Mouse (Mus musculus): ENCODE measurements around the gene Axin1.
"Not testable (repeated sequence)": the region's sequence is repeated elsewhere in the genome, so short reads cannot be mapped to it uniquely, and the experiment has no call there.

Gene Axin1

DNA sequence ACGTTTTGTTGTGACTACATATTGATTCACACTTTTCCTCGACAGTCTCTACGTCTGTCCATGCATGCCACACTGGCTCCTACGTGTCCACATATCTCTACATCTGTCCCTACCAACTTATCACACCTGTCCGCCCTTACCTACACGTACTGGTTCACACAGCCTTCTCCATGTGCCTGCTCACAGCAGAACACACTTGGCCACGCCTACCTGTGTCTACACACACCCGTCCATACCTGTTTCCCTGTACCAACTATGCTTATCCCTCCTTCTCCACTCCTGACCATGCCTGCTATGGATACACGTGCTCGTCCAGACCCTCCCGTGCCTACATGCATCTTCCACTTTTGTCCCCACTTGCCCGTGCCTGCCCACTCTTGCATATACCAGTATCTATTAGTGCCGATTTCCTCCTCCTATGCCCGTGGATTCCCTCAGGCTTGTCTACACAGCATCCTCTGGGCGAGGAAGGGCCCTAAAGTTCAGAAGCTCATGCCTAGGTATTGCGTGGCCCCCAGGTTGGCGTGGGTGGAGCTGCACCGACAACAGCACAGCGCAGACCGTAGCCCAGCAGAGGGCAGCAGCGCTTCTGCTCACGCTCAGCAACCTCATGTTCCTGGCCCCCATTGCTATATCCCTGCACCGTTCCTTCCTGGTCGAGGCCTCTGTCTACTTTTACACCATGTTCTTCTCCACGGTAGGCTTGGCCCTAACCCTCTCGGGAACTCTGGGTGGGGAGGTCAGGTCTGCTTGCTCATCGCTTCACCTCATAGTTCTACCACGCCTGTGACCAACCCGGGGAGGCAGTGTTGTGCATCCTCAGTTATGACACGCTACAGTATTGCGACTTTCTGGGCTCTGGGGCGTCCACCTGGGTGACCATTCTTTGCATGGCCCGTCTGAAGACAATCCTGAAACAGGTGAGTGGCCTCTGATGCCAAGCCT, 18.4 kb upstream of the Axin1 start:
- in situ Hi-C loops (cut with MboI, MseI) = loop anchor here (5.0 kb wide), 1 partner anchor 117 kb away; no protein-coding TSS in a partner anchor

DNA sequence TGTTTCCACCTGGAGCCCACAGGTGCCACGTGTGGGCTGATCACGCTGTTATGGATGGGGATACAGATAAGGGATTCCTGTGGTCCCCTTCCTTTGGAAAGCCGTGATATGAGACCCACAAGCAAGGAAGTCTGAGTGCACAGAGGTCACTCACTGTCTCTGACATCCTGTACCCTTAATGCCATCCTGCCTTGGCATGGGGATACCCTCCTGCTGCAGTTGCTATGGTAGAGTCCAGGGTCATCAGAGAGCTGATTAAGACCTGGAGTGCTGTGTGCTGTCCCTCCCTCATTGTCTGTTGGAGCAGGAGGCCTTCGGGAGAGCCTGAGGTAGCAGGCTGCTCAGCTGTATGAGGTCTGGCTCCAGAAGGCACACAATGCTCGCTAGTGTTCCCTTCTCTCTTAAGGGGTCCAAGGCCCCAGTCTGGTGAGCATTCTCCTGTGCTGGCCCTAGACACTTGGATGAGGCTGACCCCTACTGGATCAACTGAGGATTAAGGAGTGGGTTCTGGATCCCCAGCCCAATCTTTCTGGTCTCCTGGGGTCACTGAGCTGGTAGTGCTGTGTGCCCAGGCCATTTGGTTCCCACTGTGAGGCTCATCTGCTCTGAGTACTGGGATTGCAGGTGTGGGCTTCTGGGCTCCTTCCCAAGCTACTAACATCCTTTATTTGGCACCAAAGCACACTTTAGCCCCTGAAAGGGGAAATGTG, 15.9 kb upstream of the Axin1 start:
- in situ Hi-C loops (cut with MboI, MseI) = loop anchor here (5.0 kb wide), 1 partner anchor 115 kb away; no protein-coding TSS in a partner anchor

DNA sequence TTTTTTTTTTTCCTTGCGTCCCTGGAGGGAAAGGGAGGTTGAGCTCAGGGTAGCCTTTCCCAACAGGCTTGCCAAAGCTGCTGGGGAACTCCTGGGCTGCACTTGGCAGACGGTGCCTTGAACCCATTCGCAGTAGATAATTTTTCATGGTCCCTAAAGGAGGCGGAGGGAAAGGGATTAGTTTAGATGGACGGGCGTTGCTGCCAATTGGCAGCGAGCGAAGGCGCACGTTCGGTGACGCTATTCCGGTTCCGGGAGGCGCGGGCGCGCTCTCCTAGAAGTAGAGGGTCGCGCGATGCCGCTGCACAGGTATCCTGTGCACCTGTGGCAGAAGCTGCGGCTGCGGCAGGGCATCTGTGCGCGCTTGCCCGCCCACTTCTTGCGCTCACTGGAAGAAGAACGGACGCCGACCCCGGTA, 15.2 kb upstream of the Axin1 start, which contains the start of gene Mrpl28:
Gene Mrpl28, plus strand, starts transcription at position 234 of the 418 bp plus-strand sequence.
- in situ Hi-C loops (cut with MboI, MseI) = loop anchor here (5.0 kb wide), 1 partner anchor 114 kb away; no protein-coding TSS in a partner anchor

DNA sequence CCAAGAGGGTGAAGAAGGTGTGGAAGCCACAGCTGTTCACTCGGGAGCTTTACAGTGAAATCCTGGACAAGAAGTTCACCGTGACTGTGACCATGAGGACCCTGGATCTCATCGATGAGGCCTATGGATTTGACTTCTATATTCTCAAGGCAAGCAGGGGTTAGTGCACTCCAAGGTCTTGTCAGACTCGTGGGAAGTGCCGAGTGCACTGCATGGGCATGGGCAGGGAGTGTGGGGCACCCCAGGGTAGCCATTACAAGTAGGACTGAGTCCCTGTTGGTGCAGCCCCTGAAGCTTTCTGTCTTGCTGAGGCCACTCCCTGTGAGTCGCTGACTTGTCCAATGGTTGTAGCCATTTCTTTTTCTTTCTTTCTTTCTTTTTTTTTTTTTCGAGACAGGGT, 13.9 kb upstream of the Axin1 start:
- in situ Hi-C loops (cut with MboI, MseI) = loop anchor here (5.0 kb wide), 1 partner anchor 113 kb away; no protein-coding TSS in a partner anchor

DNA sequence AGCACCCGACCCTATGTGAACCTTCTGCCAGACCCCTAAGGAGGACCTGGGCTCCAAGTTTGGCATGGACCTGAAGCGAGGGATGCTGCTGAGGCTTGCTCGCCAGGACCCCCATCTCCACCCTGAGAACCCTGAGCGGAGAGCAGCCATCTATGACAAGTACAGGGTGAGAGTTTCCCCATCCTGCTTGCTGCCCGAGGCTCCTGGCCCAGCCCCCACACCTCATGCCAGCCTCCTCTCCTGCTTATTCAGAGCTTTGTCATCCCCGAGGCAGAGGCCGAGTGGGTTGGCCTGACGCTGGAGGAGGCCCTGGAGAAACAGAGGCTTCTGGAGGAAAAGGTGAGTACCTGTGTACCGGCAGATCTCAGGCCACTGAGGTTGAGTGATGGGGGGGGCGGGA, 13.3 kb upstream of the Axin1 start:
- in situ Hi-C loops (cut with MboI, MseI) = no loop called here

DNA sequence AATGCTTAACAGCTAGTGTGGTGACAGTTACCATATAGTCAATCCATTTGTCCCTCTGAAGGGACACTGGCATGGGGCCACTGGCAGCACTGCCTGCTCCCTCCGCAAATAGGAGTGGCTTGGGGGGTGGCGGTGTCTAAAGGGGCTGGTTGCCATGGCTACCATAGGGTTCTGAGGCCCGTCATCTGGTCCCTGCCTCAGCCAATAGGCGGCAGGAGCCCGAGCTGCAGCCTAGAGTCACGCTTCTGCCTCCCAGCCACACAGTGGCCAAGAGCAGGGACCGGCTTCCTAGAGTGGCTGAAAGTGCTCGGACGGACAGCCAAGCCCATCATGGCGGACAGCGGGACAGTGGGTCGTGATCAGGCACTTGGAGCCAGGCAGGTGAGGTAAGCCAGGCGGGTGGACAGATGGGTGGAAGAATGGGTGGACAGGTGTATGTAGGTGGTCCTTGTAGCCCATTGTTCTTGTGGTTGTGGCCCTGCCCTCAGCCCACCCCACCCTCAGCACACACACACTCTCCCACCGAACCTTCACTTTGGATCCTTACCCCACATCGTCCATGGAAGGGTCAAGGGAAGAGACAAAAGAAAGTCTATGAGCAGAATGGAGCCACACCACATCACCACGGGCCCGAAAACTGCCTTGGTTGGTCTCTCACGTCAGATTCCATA, 7.3 kb upstream of the Axin1 start:
- in situ Hi-C loops (cut with MboI, MseI) = no loop called here

DNA sequence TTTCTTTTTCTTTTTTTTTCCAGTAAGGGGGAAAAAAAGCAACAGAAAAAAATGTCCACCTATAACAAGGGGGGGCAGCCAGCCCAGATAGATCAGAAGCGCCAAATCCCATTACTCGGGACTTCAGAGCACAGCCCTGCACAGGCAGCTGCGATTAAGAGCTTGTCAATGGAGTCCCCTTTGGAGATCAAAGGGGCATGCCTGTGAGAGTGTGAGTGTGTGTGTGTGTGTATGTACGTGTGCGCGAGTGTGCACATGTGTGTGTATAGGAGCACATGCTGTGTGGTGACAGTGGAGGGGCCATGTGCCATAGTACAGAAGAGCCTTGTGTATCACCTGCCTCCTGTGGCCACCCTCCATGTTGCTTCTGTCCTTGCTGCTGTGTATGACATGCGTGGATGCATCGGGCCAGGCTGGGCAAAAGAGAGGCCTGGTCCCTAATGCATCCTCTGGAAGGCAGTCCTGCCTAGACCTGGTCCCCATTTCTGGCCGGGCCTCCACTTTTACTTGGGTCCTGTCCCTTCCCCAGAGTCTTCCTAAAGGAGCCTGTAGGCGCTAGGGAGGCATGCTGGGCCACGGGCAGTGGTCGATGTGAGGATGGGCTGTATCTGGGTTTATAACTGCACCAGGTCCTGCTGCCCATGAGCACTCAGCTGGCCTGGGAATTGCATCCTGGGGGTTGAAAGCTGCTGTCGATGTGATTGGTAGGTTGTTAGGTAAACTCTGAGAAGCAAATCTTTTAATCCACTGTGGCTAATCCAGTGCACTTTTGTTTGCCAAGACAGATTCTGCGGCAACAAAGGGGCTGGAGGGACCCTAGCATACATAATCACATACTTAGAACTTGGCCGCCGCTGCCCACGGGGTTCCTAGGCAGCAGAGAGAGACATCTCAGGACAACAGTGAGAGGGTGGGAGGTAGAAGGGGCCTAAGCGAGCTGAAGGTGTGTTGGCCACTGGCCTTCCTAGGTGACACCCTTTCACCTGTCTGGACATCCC, 6.3 kb upstream of the Axin1 start:
- in situ Hi-C loops (cut with MboI, MseI) = no loop called here

DNA sequence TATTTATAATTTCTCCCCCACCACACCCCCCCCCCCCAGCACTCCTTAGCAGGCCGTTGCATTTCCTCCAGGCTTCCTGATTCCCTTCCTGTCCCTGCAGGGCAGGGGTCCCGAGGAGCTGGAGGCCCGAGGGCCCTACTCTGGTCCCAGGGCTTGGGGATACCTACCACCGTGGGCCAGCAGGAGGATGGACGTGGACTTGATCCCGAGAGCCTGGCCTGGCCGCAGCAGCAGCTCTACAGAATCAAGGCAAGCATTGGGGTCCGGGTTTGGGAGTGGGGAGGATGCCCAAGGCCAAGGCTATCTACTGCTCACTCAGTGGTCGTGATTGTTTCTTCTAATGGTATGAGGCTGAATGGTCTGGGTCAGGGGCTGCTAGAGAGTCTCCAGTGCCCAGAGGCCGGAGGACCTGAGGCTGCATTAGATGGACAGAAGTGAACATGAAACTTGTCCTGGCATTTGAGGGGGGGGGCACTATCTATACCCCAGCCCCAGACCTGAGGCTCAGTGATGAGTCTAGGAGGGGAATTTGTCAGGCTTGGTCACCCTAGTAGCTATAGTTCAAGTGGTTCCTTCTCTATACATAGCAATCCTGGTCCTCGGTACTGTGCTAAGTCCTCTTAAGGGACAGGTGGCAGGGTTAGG, 1.3 kb upstream of the Axin1 start:
- in situ Hi-C loops (cut with MboI, MseI) = no loop called here

DNA sequence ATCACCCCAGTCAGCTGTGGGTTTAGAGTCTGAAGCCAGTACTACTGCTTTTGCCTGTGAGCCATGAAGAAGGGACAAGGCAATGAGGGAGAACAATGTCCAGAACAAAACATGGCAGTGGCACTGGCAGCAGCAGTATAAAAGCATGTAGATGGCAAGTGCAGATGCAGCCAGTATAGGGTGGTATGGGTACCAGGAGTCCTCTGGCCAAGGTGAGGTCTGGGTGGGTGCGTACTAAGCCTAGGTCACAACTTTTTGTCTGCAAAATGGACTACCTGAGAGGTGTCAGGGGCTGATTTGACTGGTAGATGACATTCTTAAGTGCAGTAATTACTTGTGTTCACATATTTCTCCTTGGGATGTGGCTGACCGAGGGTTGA, 747 bp upstream of the Axin1 start:
- in situ Hi-C loops (cut with MboI, MseI) = no loop called here

DNA sequence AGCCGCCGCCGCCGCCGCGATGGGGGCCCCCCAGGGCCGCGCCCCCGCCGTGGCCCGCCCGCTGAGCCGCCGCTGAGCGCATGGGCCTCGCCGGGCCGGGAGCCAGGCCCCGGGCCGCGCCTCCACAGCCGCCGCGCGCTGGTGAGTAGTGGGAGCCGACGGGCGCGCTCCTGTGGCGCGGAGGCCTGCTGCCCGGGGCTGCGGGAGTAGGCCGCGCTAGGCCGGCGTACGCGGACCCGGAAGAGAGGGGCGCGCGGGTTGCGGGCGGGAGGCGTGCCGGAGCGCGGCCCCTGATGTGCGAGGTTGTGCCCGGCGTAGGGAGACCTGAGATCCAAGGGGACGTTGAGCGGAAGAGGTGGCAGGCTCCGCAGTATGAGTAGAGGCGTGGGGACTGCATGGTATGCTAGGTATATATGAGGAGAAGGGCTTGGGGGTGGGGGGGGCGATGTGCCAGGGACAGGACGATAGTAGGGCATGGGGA, 453 bp downstream of the Axin1 start:
- in situ Hi-C loops (cut with MboI, MseI) = no loop called here

DNA sequence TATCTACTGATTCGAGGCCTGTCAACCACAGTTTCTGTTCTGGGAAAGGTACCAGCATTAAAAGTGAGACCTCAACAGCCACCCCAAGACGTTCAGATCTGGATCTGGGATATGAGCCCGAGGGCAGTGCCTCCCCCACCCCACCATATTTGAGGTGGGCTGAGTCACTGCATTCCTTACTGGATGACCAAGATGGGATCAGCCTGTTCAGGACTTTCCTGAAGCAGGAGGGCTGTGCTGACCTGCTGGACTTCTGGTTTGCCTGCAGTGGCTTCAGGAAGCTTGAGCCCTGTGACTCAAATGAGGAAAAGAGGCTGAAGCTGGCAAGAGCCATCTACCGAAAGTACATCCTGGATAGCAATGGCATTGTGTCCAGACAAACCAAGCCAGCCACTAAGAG, 4.3 kb downstream of the Axin1 start:
- in situ Hi-C loops (cut with MboI, MseI) = no loop called here

DNA sequence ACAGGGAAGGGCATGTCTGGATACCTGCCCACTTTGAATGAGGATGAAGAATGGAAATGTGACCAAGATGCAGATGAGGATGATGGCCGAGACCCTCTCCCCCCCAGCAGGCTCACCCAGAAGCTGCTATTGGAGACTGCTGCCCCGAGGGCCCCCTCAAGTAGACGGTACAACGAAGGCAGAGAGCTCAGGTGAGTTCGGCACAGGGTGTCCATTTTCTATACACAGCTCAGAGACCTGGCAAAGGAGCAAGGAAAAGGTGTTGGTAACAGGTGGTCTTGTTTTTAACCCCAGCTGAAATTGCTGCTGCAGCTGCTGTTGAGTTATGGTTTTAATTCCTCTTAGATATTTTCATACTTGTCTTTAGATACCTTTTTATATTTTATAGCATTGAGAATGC, 4.9 kb downstream of the Axin1 start:
- in situ Hi-C loops (cut with MboI, MseI) = no loop called here

DNA sequence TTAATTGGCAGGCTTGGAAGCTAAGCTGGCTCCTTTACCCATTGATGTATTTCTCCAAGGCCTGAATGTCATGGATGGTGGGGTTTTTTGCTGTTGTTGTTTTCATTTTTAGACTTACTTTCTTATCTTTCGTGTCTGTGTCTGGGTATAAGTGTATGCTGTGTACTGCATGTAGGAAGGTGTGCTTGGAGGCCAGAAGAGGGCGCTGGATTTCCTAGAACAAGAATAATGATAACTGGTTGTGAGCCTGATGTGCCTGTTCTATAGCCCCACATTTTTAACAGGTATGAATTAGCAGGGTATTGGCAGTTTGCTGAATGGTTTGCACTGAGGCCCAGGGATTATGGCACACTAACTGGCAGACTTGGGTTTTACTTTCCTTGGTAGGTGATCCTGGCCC, 10.6 kb downstream of the Axin1 start:
- in situ Hi-C loops (cut with MboI, MseI) = no loop called here

DNA sequence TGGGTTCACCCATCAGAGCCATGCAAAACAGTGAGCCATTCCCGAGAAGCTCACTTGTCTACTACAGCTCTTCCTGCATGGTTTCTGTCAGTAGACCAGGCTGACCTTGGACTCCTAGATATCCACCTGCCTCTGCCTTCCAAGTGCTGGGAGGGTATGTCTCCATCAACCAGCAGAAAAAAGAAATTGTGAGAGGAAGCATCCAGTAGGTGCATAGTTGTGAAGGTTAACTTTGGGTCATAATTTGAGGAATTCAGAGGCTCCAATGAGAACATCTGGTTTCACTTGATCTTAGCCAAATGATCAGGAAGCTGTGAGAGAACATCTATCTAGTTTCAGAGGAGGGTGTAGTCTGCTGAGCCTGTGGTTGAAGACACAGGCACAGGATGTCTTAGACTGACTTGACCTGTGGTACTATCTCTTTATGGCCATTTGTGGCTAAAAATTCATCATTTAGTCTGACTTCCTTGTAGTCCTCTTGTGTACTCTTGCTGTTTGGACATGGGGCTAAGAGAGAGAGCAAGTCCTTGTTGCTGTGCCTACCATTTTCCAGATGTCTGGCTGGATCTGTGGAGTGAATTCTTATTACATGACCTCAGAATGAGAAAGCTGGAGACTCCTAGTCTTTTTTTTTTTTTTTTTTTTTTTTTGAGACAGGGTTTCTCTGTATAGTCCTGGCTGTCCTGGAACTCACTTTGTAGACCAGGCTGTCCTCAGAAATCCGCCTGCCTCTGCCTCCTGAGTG, 13.6 kb downstream of the Axin1 start:
- in situ Hi-C loops (cut with MboI, MseI) = no loop called here

DNA sequence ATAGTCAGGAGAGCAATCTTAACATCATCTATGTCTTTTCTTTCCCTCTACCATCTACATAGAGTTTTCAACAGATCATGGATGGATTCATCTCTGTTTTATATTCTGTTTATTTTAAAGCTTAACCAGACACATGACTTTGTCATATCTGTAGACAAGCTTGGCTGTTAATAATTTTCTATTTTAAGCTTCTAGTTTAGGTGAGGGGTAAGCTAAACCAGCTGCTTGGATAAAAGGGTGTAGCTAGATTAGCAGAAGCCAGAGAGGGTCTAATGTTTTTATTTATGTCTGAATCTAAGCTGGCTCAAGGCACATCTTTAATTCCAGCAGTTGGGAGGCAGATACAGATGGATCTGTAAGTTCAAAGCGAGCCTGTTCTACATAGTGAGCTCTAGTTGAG, 24.2 kb downstream of the Axin1 start:
- in situ Hi-C loops (cut with MboI, MseI) = no loop called here

DNA sequence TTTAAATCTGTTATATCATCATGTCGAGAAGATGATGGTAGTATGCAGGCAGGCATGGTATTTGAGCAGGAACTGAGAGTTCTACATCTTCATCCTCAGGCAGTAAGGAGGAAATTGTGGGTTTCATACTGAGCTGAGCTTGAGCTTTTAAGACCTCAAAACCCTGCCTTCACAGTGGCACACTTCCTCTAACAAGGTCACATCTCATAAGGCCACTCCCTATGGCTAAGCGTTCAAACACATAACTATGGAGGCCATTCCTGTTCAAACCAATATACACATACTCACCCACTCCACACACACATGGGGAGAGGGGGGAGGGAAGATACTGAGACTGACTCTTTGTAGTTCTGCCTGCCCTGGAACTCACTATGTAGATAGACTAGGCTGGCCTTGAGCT, 29.6 kb downstream of the Axin1 start:
- in situ Hi-C loops (cut with MboI, MseI) = no loop called here

DNA sequence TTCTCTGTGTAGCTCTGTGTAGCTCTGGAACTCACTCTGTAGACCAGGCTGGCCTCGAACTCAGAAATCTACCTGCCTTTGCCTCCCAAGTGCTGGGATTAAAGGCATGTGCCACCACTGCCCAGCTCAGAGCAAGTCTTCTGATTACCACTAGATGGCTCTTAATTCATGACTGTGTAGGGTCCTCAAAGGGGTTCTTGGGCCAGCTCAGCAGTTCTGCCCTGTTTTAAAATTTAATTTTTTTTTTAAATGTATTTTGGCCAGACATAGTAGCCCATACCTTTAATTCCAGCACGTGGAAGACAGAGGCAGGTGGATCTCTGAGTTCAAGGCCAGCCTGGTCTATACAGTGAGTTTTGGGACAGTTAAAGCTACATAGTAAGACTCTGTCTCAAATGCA, 36.8 kb downstream of the Axin1 start:
- in situ Hi-C loops (cut with MboI, MseI) = not testable (repeated sequence)

DNA sequence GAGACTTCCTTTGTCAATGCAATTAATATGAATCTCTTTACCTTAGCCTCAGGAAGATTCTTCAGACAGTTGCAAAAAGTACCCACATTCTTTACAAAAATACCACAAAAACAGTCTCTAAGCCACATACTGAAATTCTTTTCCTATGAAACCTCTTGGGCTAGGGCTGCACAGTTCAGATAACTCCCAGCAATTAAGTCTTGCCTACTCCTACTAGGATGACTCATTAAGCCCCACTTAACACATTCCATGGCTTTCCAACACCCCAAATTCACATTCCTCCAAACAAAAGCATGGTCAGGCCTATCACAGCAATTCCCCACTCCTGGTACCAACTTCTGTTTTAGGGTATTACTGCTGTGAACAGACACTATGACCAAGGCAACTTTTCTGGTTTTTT, 40.1 kb downstream of the Axin1 start:
- in situ Hi-C loops (cut with MboI, MseI) = no loop called here

DNA sequence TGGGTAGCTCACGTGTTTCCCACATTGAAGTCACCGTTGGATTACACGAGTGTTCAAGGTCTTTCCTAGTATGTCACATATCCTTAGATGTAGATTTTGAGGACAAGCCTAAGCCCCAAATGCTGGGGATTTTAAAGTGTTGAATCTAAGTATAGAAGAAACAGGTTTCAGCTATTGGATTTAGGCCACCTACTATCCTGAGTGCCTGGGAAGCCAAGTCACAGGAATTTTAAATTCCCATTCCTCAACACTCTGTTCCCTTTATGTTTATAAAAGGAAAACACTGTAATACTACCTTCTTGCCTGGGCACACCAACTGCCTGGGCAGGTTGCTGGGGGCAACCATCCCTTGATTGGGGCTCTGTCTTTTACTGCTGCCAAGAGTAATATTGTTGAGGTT, 42.7 kb downstream of the Axin1 start:
- in situ Hi-C loops (cut with MboI, MseI) = no loop called here

All from T-helper 2 cell (primary cell).